Mouse (Mus musculus) thymus, adult 2 months (tissue): ENCODE measurements around the gene Pikfyve. TPM values are rescaled to one million over a fixed set of nuclear protein-coding genes. Genes with fewer than 3 reads are reported as not detected.

Source experiments
- DNase-seq: peaks from one replicate; pipeline ENCODE4 v3.0.0; 2021
- H3K27ac ChIP-seq: fragments of 200-500 bp; 2 replicates; pipeline ENCODE4 v1.5.1; 2012; ENCODE audit warnings: low read length, control low read depth; ENCODE audit not compliant: control insufficient read depth, insufficient read depth
- H3K27me3 ChIP-seq: fragments of 200-500 bp; 2 replicates; pipeline ENCODE4 v1.6.1; 2012; ENCODE audit warnings: mild to moderate bottlenecking, low read length, moderate library complexity, mixed read lengths; ENCODE audit not compliant: control insufficient read depth, insufficient read depth
- H3K36me3 ChIP-seq: fragments of 200-500 bp; 2 replicates; pipeline ENCODE4 v1.6.1; 2012; ENCODE audit warnings: mild to moderate bottlenecking, low read length, moderate library complexity; ENCODE audit not compliant: control insufficient read depth, insufficient read depth
- H3K4me1 ChIP-seq: fragments of 200-500 bp; replicated peaks from 2 replicates; pipeline ENCODE4 v1.6.1; 2012; ENCODE audit warnings: low read length; ENCODE audit not compliant: control insufficient read depth, insufficient read depth
- H3K4me3 ChIP-seq: fragments of 200-500 bp; 2 replicates; pipeline ENCODE4 v1.5.1; 2012; ENCODE audit warnings: mild to moderate bottlenecking, low read length, control low read depth, moderate library complexity; ENCODE audit not compliant: control insufficient read depth, insufficient read depth
- CTCF ChIP-seq: fragments of 200-500 bp; IDR thresholded peaks from 2 replicates; pipeline ENCODE4 v1.5.1; 2012; ENCODE audit warnings: mild to moderate bottlenecking, control low read depth, low read length, moderate library complexity, borderline replicate concordance; ENCODE audit not compliant: control insufficient read depth, poor library complexity, insufficient read depth; ENCODE audit errors: extremely low read depth
- POLR2A ChIP-seq: fragments of 200-500 bp; IDR thresholded peaks from 2 replicates; pipeline ENCODE4 v1.6.1; 2012; ENCODE audit warnings: mild to moderate bottlenecking, low read length, control low read depth, moderate library complexity; ENCODE audit not compliant: control insufficient read depth, poor library complexity, insufficient read depth; ENCODE audit errors: extremely low read depth
- WGBS: fragments of 180-500 bp; shearing (Covaris S2); methylation state at CpG from one replicate; pipeline ENCODE4 v1.1.7; 2018; 5-methylcytosine and 5-hydroxymethylcytosine counted together
- polyA plus RNA-seq: library from polyadenylated mRNA; depleted of rRNA; stranded (reverse); fragments of >200 nt; gene quantifications from 2 replicates; pipeline ENCODE4 v1.2.3, GENCODE M21; 2012; rRNA removed

Gene Pikfyve
- polyA plus RNA-seq: 13.4 and 13.7 TPM in 2 replicates

GRCm38 (mm10) chr1:65186287-65187073 lies at the start of gene Pikfyve, which contains the start of gene Idh1:
Gene Pikfyve, plus strand, starts transcription at chr1:65186683.
Gene Idh1, minus strand, starts transcription at chr1:65186500.
- H3K27ac ChIP-seq: no peak within 1 kb of the TSS

GRCm38 (mm10) chr1:65137560-65137959 lies 48.9 kb upstream of the Pikfyve start:
- Histone ChIP-seq H3K4me1 (no peaks in the 10 kb centered on the region), H3K27me3 (no peaks in the 10 kb centered on the region), H3K4me3 (no peak overlapping the region), H3K27ac (no peak overlapping the region), H3K36me3 (no peaks in the 10 kb centered on the region)
- 90% methylated on average over 6 of the region's 6 CpGs for WGBS
- no peak for DNase-seq
- no peak for TF ChIP-seq CTCF
- TF ChIP-seq POLR2A: no peak

More at GRCm38 (mm10) chr1:65186287-65187073, at the start of gene Pikfyve, which contains the start of gene Idh1:
- no peaks in the 10 kb centered on the region for H3K36me3 ChIP-seq
- H3K4me1 ChIP-seq: 0 out of 2 replicates have a peak, but pooled peaks cover 2% of the 10 kb centered on the region
- 1% methylated on average over 68 of the region's 71 CpGs for WGBS
- peak within 1 kb of the TSS; percentile 60 for H3K4me3 ChIP-seq
- no peaks in the 10 kb centered on the region for H3K27me3 ChIP-seq
- peak; percentile 97 for DNase-seq
- TF ChIP-seq CTCF (peak; percentile 35; the same call in 1 of the 2 replicates), POLR2A (peak; percentile 91)

- Histone ChIP-seq H3K27me3 (no peaks in the 10 kb centered on the region), H3K4me1 (no peaks in the 10 kb centered on the region), H3K27ac (no peak overlapping the region), H3K4me3 (no peak overlapping the region), H3K36me3 (no peaks in the 10 kb centered on the region)
- 91% methylated on average over 2 of the region's 2 CpGs for WGBS
- DNase-seq: no peak
- TF ChIP-seq POLR2A: no peak
Observed at GRCm38 (mm10) chr1:65144783-65145182, 41.7 kb upstream of the Pikfyve start.

- Histone ChIP-seq H3K36me3 (no peaks in the 10 kb centered on the region), H3K4me1 (no peaks in the 10 kb centered on the region), H3K27ac (no peak overlapping the region), H3K27me3 (no peaks in the 10 kb centered on the region), H3K4me3 (no peak overlapping the region)
- TF ChIP-seq CTCF (no peak), POLR2A (no peak)
- no peak for DNase-seq
- WGBS: 37% methylated on average over 2 of the region's 2 CpGs
Observed at GRCm38 (mm10) chr1:65146601-65147000, 39.9 kb upstream of the Pikfyve start.

- WGBS: 91% methylated on average over 5 of the region's 5 CpGs
- Histone ChIP-seq H3K4me3 (no peak overlapping the region), H3K27ac (no peak overlapping the region), H3K36me3 (no peaks in the 10 kb centered on the region), H3K4me1 (no peaks in the 10 kb centered on the region), H3K27me3 (no peaks in the 10 kb centered on the region)
- DNase-seq: no peak
- TF ChIP-seq CTCF (no peak), POLR2A (no peak)
Observed at GRCm38 (mm10) chr1:65147326-65147725, 39.2 kb upstream of the Pikfyve start.

- no peak for TF ChIP-seq CTCF
- no peak for TF ChIP-seq POLR2A
- no peaks in the 10 kb centered on the region for H3K4me1 ChIP-seq
- WGBS: 82% methylated on average over 3 of the region's 3 CpGs
- no peaks in the 10 kb centered on the region for H3K27me3 ChIP-seq
- DNase-seq: no peak
- no peak overlapping the region for H3K4me3 ChIP-seq
- no peaks in the 10 kb centered on the region for H3K36me3 ChIP-seq
- H3K27ac ChIP-seq: no peak overlapping the region
Observed at GRCm38 (mm10) chr1:65147971-65148370, 38.5 kb upstream of the Pikfyve start.

- Histone ChIP-seq H3K36me3 (no peaks in the 10 kb centered on the region), H3K27me3 (no peaks in the 10 kb centered on the region), H3K4me1 (no peaks in the 10 kb centered on the region), H3K27ac (no peak overlapping the region), H3K4me3 (no peak overlapping the region)
- DNase-seq: no peak
- no peak for TF ChIP-seq POLR2A
- TF ChIP-seq CTCF: no peak
Observed at GRCm38 (mm10) chr1:65154814-65155213, 31.7 kb upstream of the Pikfyve start.
